Mouse (Mus musculus) megakaryocyte, adult 5-6 weeks (primary cell): Measurements from ENCODE around the gene AW209491. TPM values are rescaled to one million over a fixed set of nuclear protein-coding genes. Genes with fewer than 3 reads are reported as not detected.

ENCODE experiments used
- ATAC-seq: 2 replicates; pipeline ENCODE4 v1.8.0; 2016; ENCODE audit warnings: mild to moderate bottlenecking, inconsistent platforms; ENCODE audit not compliant: poor library complexity, severe bottlenecking
- total RNA-seq, 2 experiments: library from RNA; stranded (forward) in 1 of 2; stranded (reverse) in 1 of 2; fragments of 153-499, 151-499 nt in 1 of 2; fragments of 221-1000, 200-1000 nt in 1 of 2; gene quantifications; 2 replicates each; pipeline versions ENCODE4 v1.2.3 to v1.2.4; 2015 to 2017

Gene AW209491
- total RNA-seq (2015) (4.6 and 4.7 TPM in 2 replicates), total RNA-seq (2017) (6.9 and 7.8 TPM in 2 replicates)

DNA sequence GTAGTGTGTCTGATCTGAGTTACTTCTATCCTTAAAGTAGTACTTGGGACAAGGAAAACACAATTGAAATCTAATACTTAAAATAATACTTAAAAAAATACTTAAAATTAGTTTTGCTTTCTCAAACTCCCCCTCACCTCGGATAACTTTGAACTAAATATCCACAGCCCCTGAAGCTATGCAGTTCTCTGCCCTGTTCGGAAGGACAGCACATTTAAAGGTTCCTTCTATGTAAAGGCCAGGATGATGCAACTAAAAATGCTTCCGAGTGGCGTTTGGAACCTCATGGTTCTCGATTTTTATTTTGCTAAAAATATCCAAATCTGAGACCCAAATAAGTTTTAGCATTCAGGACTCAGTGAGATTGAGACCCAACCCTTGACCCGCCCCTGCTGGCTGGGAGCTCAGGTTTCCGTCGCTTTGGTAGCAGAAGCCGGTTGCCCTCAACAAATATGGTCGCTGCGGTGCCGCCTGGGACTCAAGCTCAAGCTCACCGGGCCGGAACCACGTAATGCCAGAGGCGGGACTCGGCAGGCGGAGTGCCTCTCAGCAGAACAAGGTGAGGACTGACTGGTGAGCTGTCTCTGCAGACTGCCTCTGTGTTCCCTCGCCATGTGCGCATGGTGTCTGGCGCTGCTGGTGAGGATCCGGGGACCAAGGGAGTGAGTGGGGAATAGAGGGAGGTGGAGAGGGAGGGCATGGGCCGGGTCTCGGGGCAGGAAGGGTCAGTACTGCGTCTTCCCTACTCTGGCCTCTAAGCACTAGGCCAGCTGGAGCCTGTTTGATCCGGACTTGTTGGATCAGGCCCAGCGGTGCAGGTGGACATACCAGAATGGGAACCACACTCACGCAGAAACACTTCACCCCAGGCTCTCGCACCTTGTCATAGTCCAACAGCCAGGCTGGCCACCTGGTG is at the start of gene AW209491:
Gene AW209491 (plus strand): TSS at position 429 of the 916 bp plus-strand sequence.
- ATAC-seq: peak; percentile 99

DNA sequence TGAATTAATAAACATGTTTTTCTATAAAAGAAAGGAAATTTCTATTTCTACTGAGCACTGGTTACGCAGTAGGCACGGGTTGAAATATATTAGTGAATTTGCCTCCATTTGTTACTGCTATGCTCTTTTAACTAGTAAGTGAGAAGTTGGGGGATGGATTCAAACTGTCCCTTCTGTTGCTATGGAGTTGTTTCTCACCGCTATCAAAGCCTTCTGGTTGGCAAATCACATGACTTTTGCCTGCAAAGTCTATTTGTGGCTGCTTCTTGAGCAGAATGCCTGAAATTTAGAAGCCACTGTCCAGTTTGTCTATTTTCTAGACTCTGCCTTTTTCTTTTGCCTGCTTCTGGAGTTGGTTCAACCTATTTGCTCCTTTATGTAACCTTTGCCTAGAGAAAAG is 49.6 kb upstream of the AW209491 start:
- ATAC-seq: no peak

DNA sequence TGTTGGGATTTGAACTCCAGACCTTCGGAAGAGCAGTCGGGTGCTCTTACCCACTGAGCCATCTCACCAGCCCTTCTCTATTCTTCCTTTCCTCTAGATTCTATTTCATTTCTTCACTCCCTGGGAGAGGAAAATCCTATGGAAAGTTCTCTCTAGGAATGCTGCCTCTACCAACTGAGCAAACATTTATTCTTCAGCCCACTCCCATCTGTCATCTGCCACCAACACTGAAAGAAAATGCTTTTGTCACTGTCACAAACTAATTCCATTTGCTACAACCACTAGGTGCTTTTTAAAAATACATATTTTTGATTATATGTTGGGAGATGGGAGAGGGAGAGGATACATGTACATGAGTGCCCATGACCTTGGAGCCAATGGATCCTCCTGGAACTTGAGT is 27.2 kb upstream of the AW209491 start:
- ATAC-seq: no peak

DNA sequence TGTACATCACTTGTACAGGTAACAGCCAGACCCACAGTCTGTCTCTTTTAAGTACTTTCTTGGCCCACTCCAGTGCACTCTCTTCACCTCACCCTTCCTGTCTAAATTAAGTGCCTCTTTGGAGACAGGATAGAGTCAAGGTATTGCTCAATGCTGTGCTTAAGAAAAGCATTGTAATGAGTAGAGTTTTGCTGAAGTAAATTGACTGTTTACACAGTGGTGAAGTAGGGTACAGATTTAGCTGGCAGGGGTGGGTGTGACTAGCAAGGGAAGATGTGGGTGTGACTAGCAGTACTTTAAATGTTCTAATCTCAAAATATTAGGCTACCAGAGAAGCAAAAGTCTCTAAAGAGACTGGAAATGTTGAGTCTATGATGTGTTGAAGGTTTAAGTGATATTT is 22.3 kb upstream of the AW209491 start:
- ATAC-seq: no peak

DNA sequence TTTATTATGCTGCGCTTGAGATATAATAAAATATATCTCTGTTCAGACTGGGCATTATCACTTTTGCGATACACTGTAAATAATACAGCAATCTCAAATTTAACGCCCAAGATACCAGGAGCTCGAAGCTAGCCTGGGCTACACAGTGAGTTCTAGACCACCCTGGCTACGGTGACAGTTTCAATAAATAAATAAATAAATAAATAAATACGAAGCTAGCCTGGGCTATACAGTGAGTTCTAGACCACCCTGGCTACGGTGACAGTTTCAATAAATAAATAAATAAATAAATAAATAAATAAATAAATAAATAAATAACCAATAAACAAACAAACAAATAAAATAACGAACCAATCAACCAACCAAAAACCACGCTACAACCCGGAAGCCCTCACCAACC is 17.5 kb upstream of the AW209491 start:
- no peak for ATAC-seq

DNA sequence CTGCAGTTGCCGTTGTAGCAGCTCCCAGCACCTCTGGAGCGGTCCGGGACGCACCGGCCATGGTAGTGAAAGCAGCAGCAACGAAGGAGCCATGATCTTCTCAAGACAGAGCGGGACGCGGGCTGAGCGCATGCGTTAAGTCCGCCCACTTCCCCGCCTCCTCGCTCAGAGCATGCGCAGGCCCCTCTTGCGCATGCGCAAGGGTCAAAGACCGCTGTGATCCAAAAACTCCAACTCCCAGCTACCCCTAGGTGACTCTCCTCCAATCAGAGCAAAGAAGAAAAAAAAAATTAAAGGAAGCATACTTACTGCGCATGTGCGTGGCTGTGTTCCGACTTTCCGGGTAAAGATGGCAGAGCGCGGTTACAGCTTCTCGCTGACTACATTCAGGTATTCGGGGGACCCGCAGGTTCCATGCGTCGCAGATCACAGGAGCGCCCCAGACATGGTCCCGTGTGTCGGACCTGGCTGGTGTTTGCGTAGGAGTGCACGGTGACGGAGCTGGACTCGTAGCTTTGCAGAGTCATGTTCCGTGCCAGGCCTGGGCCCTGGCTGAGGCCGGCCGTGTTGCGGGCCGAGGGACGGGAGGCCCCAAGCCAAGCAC is 16.9 kb upstream of the AW209491 start, which contains the start of the genes Mrpl32 and Psma2:
Gene Mrpl32 (minus strand): TSS at position 240 of the 604 bp plus-strand sequence.
Gene Psma2 (plus strand): TSS at position 315 of the 604 bp plus-strand sequence.
- ATAC-seq: peak; percentile 96

DNA sequence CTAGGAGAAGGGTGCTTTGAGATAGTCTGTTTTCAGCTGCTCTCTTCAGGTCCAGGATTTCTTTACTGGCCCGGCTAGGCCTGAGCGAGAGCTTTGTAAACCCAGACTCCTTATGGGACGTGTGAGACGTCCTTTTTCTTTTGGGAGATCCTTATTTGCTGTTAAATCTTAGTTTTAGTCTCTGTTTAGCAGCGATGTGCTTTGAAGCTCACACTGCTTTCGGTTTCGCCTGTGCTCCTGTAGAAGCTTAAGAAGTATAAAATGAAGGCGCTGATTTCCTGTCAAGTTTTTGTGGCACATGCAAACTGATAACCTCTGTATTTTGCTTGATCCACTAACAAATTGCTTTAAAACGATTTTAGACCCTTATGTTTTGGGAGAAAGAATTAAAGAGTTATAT is 16.4 kb upstream of the AW209491 start:
- ATAC-seq: peak; percentile 11; the same call in 1 of the 2 replicates

DNA sequence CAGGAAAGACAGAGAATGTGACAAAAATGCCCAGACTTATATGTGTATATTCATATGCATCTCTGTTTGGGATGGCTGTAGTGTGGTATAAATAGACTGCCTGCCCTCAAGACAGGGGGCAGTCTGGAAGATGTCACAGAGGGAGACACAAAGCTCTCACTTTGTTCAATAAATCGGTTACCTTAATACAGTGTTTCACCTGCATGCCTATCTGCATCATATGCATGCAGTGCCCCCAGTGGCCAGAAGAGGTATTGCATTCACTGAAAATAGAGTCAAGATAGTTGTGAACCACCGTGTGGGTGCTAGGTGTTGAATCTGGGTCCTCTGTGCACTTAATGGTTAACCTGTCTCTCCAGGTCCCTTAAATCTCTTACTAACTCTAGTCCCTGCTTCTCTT is 11.2 kb upstream of the AW209491 start:
- peak; percentile 99 for ATAC-seq

DNA sequence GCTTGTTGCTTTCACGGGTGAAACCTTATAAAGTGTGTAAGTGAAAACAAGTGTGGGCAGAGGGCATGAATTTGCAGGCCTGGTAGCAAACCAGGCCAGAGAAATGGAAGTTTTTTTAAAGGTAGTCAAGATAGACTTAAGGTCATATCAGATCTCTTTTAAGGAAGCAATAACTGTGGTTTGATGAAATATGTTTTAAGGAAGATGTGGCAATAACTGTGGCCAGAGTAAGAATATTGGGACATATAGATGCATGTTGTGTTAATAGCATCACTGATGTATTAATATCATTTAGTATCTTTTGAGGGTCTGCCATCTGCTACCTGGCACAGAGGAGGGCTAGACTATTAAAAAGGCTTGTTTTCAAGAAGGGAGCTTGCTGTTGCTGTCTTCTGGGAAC is 10.0 kb downstream of the AW209491 start:
- peak; percentile 94 for ATAC-seq

DNA sequence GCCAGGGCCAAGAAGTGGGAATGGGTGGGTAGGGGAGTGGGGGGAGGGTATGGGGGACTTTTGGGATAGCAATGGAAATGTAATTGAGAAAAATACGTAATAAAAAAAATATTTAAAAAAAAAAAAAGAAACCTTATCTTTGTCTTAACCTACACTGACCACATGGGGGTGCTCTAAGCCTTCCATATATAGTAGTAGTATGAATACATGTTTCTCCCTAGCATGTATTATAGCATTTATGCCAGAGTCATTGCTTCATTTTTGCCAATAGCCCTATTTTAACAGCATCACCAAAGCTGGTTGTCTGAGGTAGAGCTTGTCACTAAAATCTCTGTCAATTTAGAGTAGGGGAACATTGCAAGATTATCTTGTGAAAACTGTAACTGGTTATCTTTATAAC is 19.3 kb downstream of the AW209491 start:
- peak; percentile 75 for ATAC-seq

DNA sequence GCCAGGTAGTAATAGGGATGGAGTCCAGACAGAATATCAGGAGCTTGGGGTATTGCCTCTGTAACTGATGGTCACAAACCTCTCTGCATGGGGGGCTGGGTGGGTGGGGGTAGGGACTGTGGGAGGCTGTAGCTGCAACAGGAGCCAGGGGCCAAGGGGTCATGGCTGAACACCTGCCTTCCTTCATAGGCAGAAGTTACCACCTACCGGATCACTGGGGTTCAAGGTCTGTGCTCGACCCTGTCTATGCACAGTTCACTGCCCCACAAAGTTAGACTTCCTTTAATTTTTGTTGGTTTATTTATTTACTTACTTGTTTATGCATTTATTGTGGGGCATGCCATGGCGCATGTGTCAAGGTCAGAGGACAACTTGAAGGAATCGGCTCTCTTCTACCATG is 37.2 kb downstream of the AW209491 start:
- ATAC-seq: no peak

DNA sequence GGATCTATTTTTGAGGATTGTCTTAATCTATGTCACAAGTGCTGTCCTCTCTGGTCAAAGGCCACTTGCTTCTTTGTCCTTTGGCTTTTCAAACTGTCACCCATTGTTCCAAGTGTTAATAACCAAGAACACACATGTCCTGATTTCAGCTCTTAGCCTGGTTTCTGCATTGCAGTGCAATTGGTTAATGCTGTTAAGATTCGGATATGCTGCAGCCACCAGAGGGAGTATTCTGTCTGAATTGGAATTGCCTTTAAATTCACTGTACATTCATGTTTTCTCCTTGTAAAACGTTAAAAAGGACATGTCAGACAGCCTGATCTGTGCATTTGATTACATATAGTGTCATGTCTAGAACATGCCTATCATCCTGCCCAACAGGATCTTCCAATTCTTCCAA is 40.4 kb downstream of the AW209491 start:
- no peak for ATAC-seq

Other genes with a start within 250 kb of the AW209491 start
- gene Hecw1, start 106.9 kb upstream of the AW209491 start, total RNA-seq (2015): not detected in 2 replicates
- not detected in 2 replicates for gene Hecw1, start 106.9 kb upstream of the AW209491 start, total RNA-seq (2017)
- gene Mrpl32, start 17.0 kb upstream of the AW209491 start, total RNA-seq (2015): 54.7 and 55.8 TPM in 2 replicates
- 75.8 and 101 TPM in 2 replicates for gene Mrpl32, start 17.0 kb upstream of the AW209491 start, total RNA-seq (2017)
- gene Psma2, start 16.9 kb upstream of the AW209491 start, total RNA-seq (2015): 121 and 143 TPM in 2 replicates
- 92.6 and 98.2 TPM in 2 replicates for gene Psma2, start 16.9 kb upstream of the AW209491 start, total RNA-seq (2017)